Mouse (Mus musculus) yolk sac, embryonic 10.5 days (tissue): Measurements from ENCODE around the gene Ndufa3.

ENCODE experiments used
- DNase-seq: peaks from one replicate; pipeline ENCODE4 v3.0.0-alpha.2; 2017; ENCODE audit warnings: low spot score

The Ndufa3 gene

GRCm38 (mm10) chr7:3610437-3610836 is 6.7 kb upstream of the Ndufa3 start:
- DNase-seq = no peak

- no peak for DNase-seq
Measured at GRCm38 (mm10) chr7:3611006-3611405, 6.2 kb upstream of the Ndufa3 start.

GRCm38 (mm10) chr7:3614021-3614420 is 3.2 kb upstream of the Ndufa3 start:
- DNase-seq = no peak

GRCm38 (mm10) chr7:3616057-3616388 is 1.1 kb upstream of the Ndufa3 start, which contains the start of gene Oscar:
Oscar (minus strand) TSS chr7:3616157.
- no peak for DNase-seq

GRCm38 (mm10) chr7:3616389-3617241 is 558 bp upstream of the Ndufa3 start:
- no peak for DNase-seq

- no peak for DNase-seq
Measured at GRCm38 (mm10) chr7:3629030-3629429, 11.9 kb downstream of the Ndufa3 start.

GRCm38 (mm10) chr7:3629543-3630477 is 12.6 kb downstream of the Ndufa3 start, which contains the start of the genes Tfpt and Prpf31:
Tfpt (minus strand) TSS chr7:3629929.
Prpf31 (plus strand) TSS chr7:3629985.
- DNase-seq = peak; percentile 96

GRCm38 (mm10) chr7:3630478-3630815 is 13.3 kb downstream of the Ndufa3 start:
- no peak for DNase-seq

- DNase-seq = no peak
Measured at GRCm38 (mm10) chr7:3643412-3643811, 26.2 kb downstream of the Ndufa3 start.

- DNase-seq = no peak
Measured at GRCm38 (mm10) chr7:3643843-3644242, 26.7 kb downstream of the Ndufa3 start.

GRCm38 (mm10) chr7:3644348-3644671 is 27.1 kb downstream of the Ndufa3 start:
- no peak for DNase-seq

- DNase-seq = peak; percentile 100
Measured at GRCm38 (mm10) chr7:3644672-3645487, 27.7 kb downstream of the Ndufa3 start, which contains the start of gene Cnot3. Cnot3 (plus strand) TSS chr7:3645268.

GRCm38 (mm10) chr7:3645488-3646025 is 28.4 kb downstream of the Ndufa3 start:
- DNase-seq = no peak

- no peak for DNase-seq
Measured at GRCm38 (mm10) chr7:3646188-3646587, 29.0 kb downstream of the Ndufa3 start.

- DNase-seq = no peak
Measured at GRCm38 (mm10) chr7:3646641-3647040, 29.5 kb downstream of the Ndufa3 start.

GRCm38 (mm10) chr7:3656966-3657365 is 39.8 kb downstream of the Ndufa3 start:
- DNase-seq = no peak

- no peak for DNase-seq
Measured at GRCm38 (mm10) chr7:3658578-3658977, 41.4 kb downstream of the Ndufa3 start.

- DNase-seq = peak; percentile 63
Measured at GRCm38 (mm10) chr7:3664524-3665214, 47.5 kb downstream of the Ndufa3 start.

GRCm38 (mm10) chr7:3665215-3666114 is 48.3 kb downstream of the Ndufa3 start, which contains the start of gene Leng1:
Leng1 (minus strand) TSS chr7:3665840.
- DNase-seq = peak; percentile 95

- peak; percentile 63 for DNase-seq
Measured at GRCm38 (mm10) chr7:3666921-3667391, 49.8 kb downstream of the Ndufa3 start.
